ENCODE assay signal across 24 mouse cellular contexts in genomic region chr10:122696335-122696734, GRCm38 (mm10).
"Had no signal": no experiment of that assay in that cellular context is flagged by ENCODE, and none has a peak within 500 bp of the region (broad histone marks: within the 10 kb centered on the region; RNA-seq: fewer than 3 reads in every experiment).

No protein-coding gene starts in this region.

- H3K4me3 ChIP-seq: gastrocnemius, adult 2 months; heart, embryonic 10.5 days; heart, embryonic 12.5 days; hindbrain, embryonic 10.5 days; hindbrain, embryonic 12.5 days; hindbrain, embryonic 15.5 days; layer of hippocampus, adult 2 months; limb, embryonic 13.5 days; limb, embryonic 15.5 days; liver, embryonic 12.5 days had no signal

- H3K4me2 ChIP-seq: heart, embryonic 12.5 days; hindbrain, embryonic 12.5 days; hindbrain, embryonic 15.5 days; limb, embryonic 13.5 days; limb, embryonic 15.5 days; liver, embryonic 12.5 days had no signal

- H3K27ac ChIP-seq: gastrocnemius, adult 2 months; heart, embryonic 10.5 days; hindbrain, embryonic 10.5 days; hindbrain, embryonic 12.5 days; hindbrain, embryonic 15.5 days; hindbrain, postnatal 0 days; layer of hippocampus, adult 2 months; limb, embryonic 13.5 days; limb, embryonic 15.5 days; liver, embryonic 12.5 days; liver, embryonic 14.5 days had no signal

- H3K27me3 ChIP-seq: heart, embryonic 12.5 days; hindbrain, embryonic 12.5 days; hindbrain, embryonic 15.5 days; limb, embryonic 13.5 days; limb, embryonic 15.5 days; liver, embryonic 12.5 days had no signal

- H3K4me1 ChIP-seq: heart, embryonic 12.5 days; limb, embryonic 15.5 days; liver, embryonic 12.5 days had no signal

- H3K9ac ChIP-seq: heart, embryonic 12.5 days; hindbrain, embryonic 12.5 days; hindbrain, embryonic 15.5 days; limb, embryonic 13.5 days; limb, embryonic 15.5 days; liver, embryonic 12.5 days; liver, embryonic 14.5 days had no signal

- DNase-seq: gastrocnemius, adult 2 months; gastrocnemius, postnatal 10 days; gastrocnemius, postnatal 25 days; heart, adult 18-20 months; heart, postnatal 10 days; heart, postnatal 4 days; kidney, adult 18-20 months; kidney, adult 8-10 months; kidney, postnatal 10 days; kidney, postnatal 25 days; kidney, postnatal 4 days; layer of hippocampus, postnatal 36 days; left cerebral cortex, postnatal 4 days had no signal

- H3K36me3 ChIP-seq: heart, embryonic 10.5 days; heart, embryonic 12.5 days; hindbrain, embryonic 10.5 days; hindbrain, embryonic 12.5 days; hindbrain, embryonic 15.5 days; limb, embryonic 13.5 days; limb, embryonic 15.5 days; liver, embryonic 12.5 days had no signal

- ATAC-seq: hindbrain, postnatal 0 days; liver, embryonic 12.5 days had no signal

- H3K9me3 ChIP-seq: heart, embryonic 10.5 days; heart, embryonic 12.5 days; hindbrain, embryonic 10.5 days; hindbrain, embryonic 12.5 days; hindbrain, embryonic 15.5 days; limb, embryonic 13.5 days; limb, embryonic 15.5 days; liver, embryonic 12.5 days had no signal
